Mouse (Mus musculus) CH12.LX (cell line): ENCODE results near the gene Gadd45gip1. TPM values are rescaled to one million over a fixed set of nuclear protein-coding genes. Genes with fewer than 3 reads are reported as not detected.

Experiments
- DNase-seq: peaks from one replicate; pipeline ENCODE4 v3.0.0-alpha.2; 2013; ENCODE audit errors: extremely low read depth
- H3K27ac ChIP-seq: 2 replicates; pipeline ENCODE4 v1.5.1; 2012; ENCODE audit warnings: low read depth, mild to moderate bottlenecking, control low read depth, moderate library complexity; ENCODE audit not compliant: insufficient read depth
- H3K27me3 ChIP-seq: replicated peaks from 2 replicates; pipeline ENCODE3; 2012; ENCODE audit warnings: inconsistent platforms
- H3K36me3 ChIP-seq, 2 experiments: replicated peaks in 1 of 2; 2 replicates each; pipeline versions ENCODE3 to v1.6.1; 2012; ENCODE audit warnings: inconsistent platforms in 1 of 2, low read length in 1 of 2, mild to moderate bottlenecking in 1 of 2, mixed read lengths in 1 of 2, moderate library complexity in 1 of 2; ENCODE audit not compliant: control insufficient read depth in 1 of 2, insufficient read depth in 1 of 2
- H3K4me1 ChIP-seq, 2 experiments: 2 replicates each; pipeline ENCODE4 v1.6.1; 2012; ENCODE audit warnings: inconsistent platforms in 1 of 2, moderate library complexity in 1 of 2; ENCODE audit not compliant: insufficient read depth in 2 of 2, control insufficient read depth in 1 of 2
- H3K4me2 ChIP-seq: 2 replicates; pipeline ENCODE4 v1.6.1; 2012; ENCODE audit warnings: low read depth, mild to moderate bottlenecking, control low read depth; ENCODE audit not compliant: poor library complexity, insufficient read depth, severe bottlenecking
- H3K4me3 ChIP-seq, 3 experiments: fragments of 150-350 bp in 1 of 3; sonication (generic) in 1 of 3; replicated peaks in 1 of 3; 2 replicates each; pipeline versions ENCODE3 to v1.5.1; 2011 to 2012; ENCODE audit warnings: low read depth in 2 of 3, low read length in 2 of 3, mild to moderate bottlenecking in 2 of 3, moderate library complexity in 2 of 3, control low read depth in 1 of 3, improper control_type of control experiment in 1 of 3, inconsistent platforms in 1 of 3, mixed read lengths in 1 of 3; ENCODE audit not compliant: poor library complexity in 1 of 3
- H3K79me2 ChIP-seq: replicated peaks from 2 replicates; pipeline ENCODE4 v1.6.1; 2012; ENCODE audit warnings: mild to moderate bottlenecking, moderate library complexity; ENCODE audit not compliant: control insufficient read depth, poor library complexity, insufficient read depth, severe bottlenecking; ENCODE audit errors: extremely low read depth
- H3K9ac ChIP-seq: 2 replicates; pipeline ENCODE4 v1.6.1; 2012; ENCODE audit warnings: low read depth, mild to moderate bottlenecking, control low read depth, moderate library complexity; ENCODE audit not compliant: insufficient read depth
- H3K9me3 ChIP-seq: replicated peaks from 2 replicates; pipeline ENCODE3; 2012; ENCODE audit warnings: low read length, inconsistent platforms, mixed read lengths
- CHD1 ChIP-seq: IDR thresholded peaks from 2 replicates; pipeline ENCODE4 v1.6.1; 2012; ENCODE audit warnings: low read depth, low read length, improper control_type of control experiment, inconsistent platforms
- CTCF ChIP-seq, 2 experiments: IDR thresholded peaks in 1 of 2; conservative IDR thresholded peaks in 1 of 2; 2 replicates each; pipeline ENCODE4 v1.5.1; 2011 to 2012; ENCODE audit warnings: low read depth in 2 of 2, low read length in 2 of 2, improper control_type of control experiment in 1 of 2, inconsistent platforms in 1 of 2, mild to moderate bottlenecking in 1 of 2, moderate library complexity in 1 of 2
- EP300 ChIP-seq: IDR thresholded peaks from 2 replicates; pipeline ENCODE4 v1.6.1; 2011; ENCODE audit warnings: low read length, improper control_type of control experiment
- MEF2A ChIP-seq: IDR thresholded peaks from 2 replicates; pipeline ENCODE4 v1.6.1; 2014; ENCODE audit warnings: low read depth, mild to moderate bottlenecking, inconsistent platforms, low read length, improper control_type of control experiment, borderline replicate concordance
- MYC ChIP-seq: IDR thresholded peaks from 2 replicates; pipeline ENCODE4 v1.6.1; 2011; ENCODE audit warnings: low read depth, mild to moderate bottlenecking, improper control_type of control experiment, low read length
- POLR2AphosphoS2 ChIP-seq: IDR thresholded peaks from 2 replicates; pipeline ENCODE4 v1.6.1; 2011; ENCODE audit warnings: low read depth, low read length, improper control_type of control experiment
- SIN3A ChIP-seq: IDR thresholded peaks from 2 replicates; pipeline ENCODE4 v1.6.1; 2012; ENCODE audit warnings: low read length, improper control_type of control experiment, inconsistent platforms
- UBTF ChIP-seq: IDR thresholded peaks from 2 replicates; pipeline ENCODE4 v1.6.1; 2012; ENCODE audit warnings: low read depth, mild to moderate bottlenecking, inconsistent platforms, low read length, improper control_type of control experiment, moderate library complexity
- ZMIZ1 ChIP-seq: IDR thresholded peaks from 2 replicates; pipeline ENCODE4 v1.6.1; 2012; ENCODE audit warnings: low read depth, mild to moderate bottlenecking, inconsistent platforms, low read length, improper control_type of control experiment
- dilution Hi-C: fragments of 300-500 bp; cut with MboI; formaldehyde crosslinking; loops from 2 replicates; pipeline ENCODE4 v1.14.3; 2020; ENCODE audit warnings: low sequenced_read_pairs; ENCODE audit not compliant: extremely low pct_unique_long_range_greater_than_20kb, extremely low pct_ligation_motif_present
- in situ Hi-C: fragments of 300-500 bp; cut with MboI; formaldehyde crosslinking; loops from 3 replicates; pipeline ENCODE4 v1.14.3; 2019; ENCODE audit warnings: low sequenced_read_pairs, low pct_ligation_motif_present, low pct_unique_long_range_greater_than_20kb, mixed read lengths
- polyA plus RNA-seq: library from polyadenylated mRNA; unstranded; fragments of >175 nt; gene quantifications from 2 replicates; pipeline ENCODE4 v1.2.1, GENCODE M21; 2012; ENCODE audit warnings: low read depth; ENCODE audit not compliant: insufficient read length
- total RNA-seq, 2 experiments: library from RNA; depleted of rRNA; stranded (reverse); fragments of 300-350 nt in 1 of 2; fragments of >200 nt in 1 of 2; gene quantifications; 2 replicates each; pipeline ENCODE4 v1.2.3; 2012 to 2014

Gene Gadd45gip1
- total and polyA plus RNA-seq, 3 experiments = 53.6 to 57.6 (median 56.6) TPM

GRCm38 (mm10) chr8:84832759-84833742, 1.7 kb downstream of the Gadd45gip1 start:
- Histone ChIP-seq H3K79me2 (peaks cover 23% of the 10 kb centered on the region), H3K9ac (peak overlapping the region; percentile 82), H3K9me3 (no peaks in the 10 kb centered on the region), H3K4me1 (peaks cover 8 to 54% of the 10 kb centered on the region in 2 experiments; a peak in 3 of 4 replicates), H3K36me3 (peaks cover 40 to 49% of the 10 kb centered on the region in 2 experiments), H3K27me3 (no peaks in the 10 kb centered on the region), H3K27ac (peak overlapping the region; percentile 52; the same call in 1 of the 2 replicates), H3K4me2 (peak overlapping the region; percentile 91), H3K4me3 (peak overlapping the region; percentile 86 to 98 (median 89))
- in situ Hi-C loops (no loop called here), dilution Hi-C loops (no loop called here)
- no peak for DNase-seq
- TF ChIP-seq MYC = no peak
- no peak for TF ChIP-seq UBTF
- peak in 1 of 2 experiments; percentile 31; a peak in 1 of 4 replicates for TF ChIP-seq CTCF (conservative IDR thresholded peaks at IDR 0.05 in 1 of 2, IDR thresholded peaks at IDR 0.05 in 1 of 2; ENCODE audit: low read depth in 2 of 2, low read length in 2 of 2)
- no peak for TF ChIP-seq EP300
- no peak for TF ChIP-seq MEF2A
- TF ChIP-seq ZMIZ1 = no peak; the same call in none of the 2 replicates
- no peak for TF ChIP-seq SIN3A
- TF ChIP-seq CHD1 = peak; percentile 48; the same call in 1 of the 2 replicates

DNA sequence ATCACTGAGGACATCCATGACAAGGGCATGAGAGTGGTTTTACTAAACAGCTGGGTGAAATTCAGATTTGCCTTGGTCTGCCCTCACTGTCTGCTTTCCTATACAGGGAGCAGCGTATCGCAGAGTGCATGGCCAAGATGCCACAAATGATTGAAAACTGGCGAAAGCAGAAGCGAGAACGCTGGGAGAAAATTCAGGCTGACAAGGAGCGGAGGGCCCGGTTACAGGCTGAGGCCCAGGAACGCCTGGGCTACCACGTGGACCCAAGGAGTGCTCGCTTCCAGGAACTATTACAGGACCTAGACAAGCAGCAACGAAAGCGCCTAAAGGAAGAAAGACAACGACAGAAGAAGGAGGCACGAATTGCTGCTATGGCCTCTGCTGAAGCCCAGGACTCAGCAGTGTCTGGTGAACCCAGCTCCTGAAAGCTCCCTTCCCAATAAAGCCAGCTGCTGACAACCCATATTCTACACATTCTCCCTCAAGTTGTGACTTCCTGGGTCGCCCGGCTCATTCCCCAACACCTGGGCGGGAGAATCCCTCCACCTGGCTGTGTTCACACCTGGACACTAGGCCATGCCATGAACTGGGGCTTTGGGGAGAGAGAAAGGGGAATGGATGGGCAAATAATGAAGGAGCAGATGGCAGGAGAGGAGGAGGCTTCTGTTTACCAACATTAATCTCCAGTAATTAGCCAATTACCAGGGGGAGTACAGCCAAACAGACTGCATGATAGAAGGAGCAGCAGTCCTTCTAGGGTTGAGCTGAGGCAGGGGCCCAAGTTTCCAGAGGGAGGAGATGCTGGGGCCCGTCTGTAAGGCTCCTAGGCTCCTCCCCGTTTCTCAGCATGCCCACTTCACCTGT, 2.9 kb downstream of the Gadd45gip1 start:
- Histone ChIP-seq H3K9ac (no peak overlapping the region), H3K4me2 (no peak overlapping the region), H3K4me1 (peaks cover 8 to 66% of the 10 kb centered on the region in 2 experiments; a peak in 3 of 4 replicates)

More for the DNA sequence above, 2.9 kb downstream of the Gadd45gip1 start:
- dilution Hi-C loops = no loop called here
- Histone ChIP-seq H3K4me3 (no peak overlapping the region), H3K79me2 (peaks cover 26% of the 10 kb centered on the region), H3K27me3 (no peaks in the 10 kb centered on the region), H3K36me3 (peaks cover 47 to 60% of the 10 kb centered on the region in 2 experiments), H3K9me3 (no peaks in the 10 kb centered on the region), H3K27ac (no peak overlapping the region)
- TF ChIP-seq POLR2AphosphoS2 (0 out of 2 replicates have a peak, but pooled peaks have one; percentile 36), EP300 (no peak)
- no peak for DNase-seq
- in situ Hi-C loops = no loop called here
